Mouse (Mus musculus) thymus, adult 18-20 months (tissue): ENCODE results near the gene Lamtor3.
"Not testable (repeated sequence)": the region's sequence is repeated elsewhere in the genome, so short reads cannot be mapped to it uniquely, and the experiment has no call there.

Experiments used
- DNase-seq, 2 experiments: peaks; one replicate each; pipeline ENCODE4 v3.0.0; 2022; ENCODE audit warnings: mixed read lengths in 2 of 2

Gene Lamtor3

GRCm38 (mm10) chr3:137918172-137918931 lies at the start of gene Lamtor3:
Gene Lamtor3 (plus strand): TSS chr3:137918506.
- peak; percentile 77 to 85 for DNase-seq

- no peak for DNase-seq
Measured at GRCm38 (mm10) chr3:137869395-137869794, 48.9 kb upstream of the Lamtor3 start.

GRCm38 (mm10) chr3:137879313-137879712 lies 39.0 kb upstream of the Lamtor3 start:
- no peak for DNase-seq

- no peak for DNase-seq
Measured at GRCm38 (mm10) chr3:137880109-137880748, 38.1 kb upstream of the Lamtor3 start.

GRCm38 (mm10) chr3:137881093-137881492 lies 37.2 kb upstream of the Lamtor3 start:
- DNase-seq: no peak

GRCm38 (mm10) chr3:137887961-137888360 lies 30.3 kb upstream of the Lamtor3 start:
- DNase-seq: no peak

- DNase-seq: no peak
Measured at GRCm38 (mm10) chr3:137891089-137891488, 27.2 kb upstream of the Lamtor3 start.

- DNase-seq: no peak
Measured at GRCm38 (mm10) chr3:137892118-137892517, 26.2 kb upstream of the Lamtor3 start.

GRCm38 (mm10) chr3:137893789-137894188 lies 24.5 kb upstream of the Lamtor3 start:
- DNase-seq: no peak

- DNase-seq: no peak
Measured at GRCm38 (mm10) chr3:137895196-137895595, 23.1 kb upstream of the Lamtor3 start.

- DNase-seq: no peak
Measured at GRCm38 (mm10) chr3:137896386-137896785, 21.9 kb upstream of the Lamtor3 start.

- no peak for DNase-seq
Measured at GRCm38 (mm10) chr3:137896867-137897266, 21.4 kb upstream of the Lamtor3 start.

GRCm38 (mm10) chr3:137897685-137898084 lies 20.6 kb upstream of the Lamtor3 start:
- DNase-seq: no peak

- no peak for DNase-seq
Measured at GRCm38 (mm10) chr3:137900149-137900548, 18.2 kb upstream of the Lamtor3 start.

GRCm38 (mm10) chr3:137913093-137913492 lies 5.2 kb upstream of the Lamtor3 start:
- no peak for DNase-seq

GRCm38 (mm10) chr3:137914567-137914966 lies 3.7 kb upstream of the Lamtor3 start:
- DNase-seq: not testable (repeated sequence)

GRCm38 (mm10) chr3:137917694-137918171 lies 573 bp upstream of the Lamtor3 start:
- no peak for DNase-seq

- no peak for DNase-seq
Measured at GRCm38 (mm10) chr3:137918932-137919311, 616 bp downstream of the Lamtor3 start.

- DNase-seq: no peak
Measured at GRCm38 (mm10) chr3:137919398-137919797, 1.1 kb downstream of the Lamtor3 start.

- no peak for DNase-seq
Measured at GRCm38 (mm10) chr3:137920594-137920993, 2.3 kb downstream of the Lamtor3 start.

GRCm38 (mm10) chr3:137927010-137927409 lies 8.7 kb downstream of the Lamtor3 start:
- no peak for DNase-seq

GRCm38 (mm10) chr3:137929940-137930339 lies 11.6 kb downstream of the Lamtor3 start:
- DNase-seq: no peak

GRCm38 (mm10) chr3:137932748-137933147 lies 14.4 kb downstream of the Lamtor3 start:
- DNase-seq: no peak

GRCm38 (mm10) chr3:137933986-137934385 lies 15.7 kb downstream of the Lamtor3 start:
- DNase-seq: no peak
